Mouse (Mus musculus): ENCODE results near the gene Nucb1. TPM values are rescaled to one million over a fixed set of nuclear protein-coding genes. Genes with fewer than 3 reads are reported as not detected.
"Not testable (repeated sequence)": the region's sequence is repeated elsewhere in the genome, so short reads cannot be mapped to it uniquely, and the experiment has no call there.

The Nucb1 gene
- polyA plus RNA-seq, 1 experiment from 2014 or later: 149 TPM

GRCm38 (mm10) chr7:45470869-45471268 lies 39.3 kb downstream of the Nucb1 start:
- Histone ChIP-seq H3K4me2 (no peak overlapping the region), H3K27ac (no peak overlapping the region), H3K36me3 (no peaks in the 10 kb centered on the region), H3K9ac (replicated peaks) (no peak overlapping the region), H3K27me3 (no peaks in the 10 kb centered on the region), H3K4me1 (replicated peaks) (peaks cover 8% of the 10 kb centered on the region), H3K4me3 (replicated peaks) (no peak overlapping the region), H3K9me3 (no peaks in the 10 kb centered on the region)
- no peak for ATAC-seq (ENCODE audit: insufficient number of reproducible peaks, insufficient read depth, low FRiP score, low TSS enrichment, low read depth)
- 10% methylated on average over 3 of the region's 3 CpGs for WGBS

- Histone ChIP-seq H3K4me2 (peak overlapping the region; percentile 90), H3K9me3 (no peaks in the 10 kb centered on the region), H3K36me3 (peaks cover 34% of the 10 kb centered on the region), H3K27ac (no peak overlapping the region), H3K9ac (replicated peaks) (0 out of 2 replicates have a peak overlapping the region, but pooled peaks have one; percentile 27), H3K4me1 (replicated peaks) (peaks cover 14% of the 10 kb centered on the region), H3K27me3 (no peaks in the 10 kb centered on the region), H3K4me3 (replicated peaks) (peak overlapping the region; percentile 87)
- peak; percentile 26 for ATAC-seq (ENCODE audit: insufficient number of reproducible peaks, insufficient read depth, low FRiP score, low TSS enrichment, low read depth)
- WGBS: 35% methylated on average over 7 of the region's 7 CpGs
Measured at GRCm38 (mm10) chr7:45467090-45467670, 43.0 kb downstream of the Nucb1 start.

GRCm38 (mm10) chr7:45466283-45467089 lies 43.7 kb downstream of the Nucb1 start, which contains the start of gene Bax:
Bax (minus strand) TSS chr7:45466898.
- peak; percentile 76 for ATAC-seq (ENCODE audit: insufficient number of reproducible peaks, insufficient read depth, low FRiP score, low TSS enrichment, low read depth)
- Histone ChIP-seq H3K27me3 (no peaks in the 10 kb centered on the region), H3K27ac (peak within 1 kb of the TSS; percentile 56; the same call in 1 of the 2 replicates), H3K4me3 (replicated peaks) (peak within 1 kb of the TSS; percentile 87), H3K9ac (replicated peaks) (peak within 1 kb of the TSS; percentile 79), H3K4me2 (peak within 1 kb of the TSS; percentile 90), H3K9me3 (no peaks in the 10 kb centered on the region), H3K36me3 (peaks cover 40% of the 10 kb centered on the region), H3K4me1 (replicated peaks) (peaks cover 14% of the 10 kb centered on the region)
- under 1% methylated on average over 52 of the region's 58 CpGs for WGBS

GRCm38 (mm10) chr7:45465549-45465948 lies 44.7 kb downstream of the Nucb1 start:
- Histone ChIP-seq H3K4me1 (replicated peaks) (peaks cover 23% of the 10 kb centered on the region), H3K27me3 (no peaks in the 10 kb centered on the region), H3K4me3 (replicated peaks) (peak overlapping the region; percentile 87), H3K9me3 (no peaks in the 10 kb centered on the region), H3K36me3 (peaks cover 49% of the 10 kb centered on the region), H3K4me2 (peak overlapping the region; percentile 90), H3K27ac (no peak overlapping the region), H3K9ac (replicated peaks) (peak overlapping the region; percentile 79; the same call in 1 of the 2 replicates)
- no peak for ATAC-seq (ENCODE audit: insufficient number of reproducible peaks, insufficient read depth, low FRiP score, low TSS enrichment, low read depth)
- 82% methylated on average over 9 of the region's 9 CpGs for WGBS

- Histone ChIP-seq H3K27ac (no peak overlapping the region), H3K27me3 (no peaks in the 10 kb centered on the region), H3K9me3 (no peaks in the 10 kb centered on the region), H3K4me2 (0 out of 2 replicates have a peak overlapping the region, but pooled peaks have one; percentile 90), H3K4me3 (replicated peaks) (peak overlapping the region; percentile 87), H3K4me1 (replicated peaks) (peaks cover 28% of the 10 kb centered on the region), H3K36me3 (peaks cover 49% of the 10 kb centered on the region), H3K9ac (replicated peaks) (no peak overlapping the region)
- no peak for ATAC-seq (ENCODE audit: insufficient number of reproducible peaks, insufficient read depth, low FRiP score, low TSS enrichment, low read depth)
- 96% methylated on average over 12 of the region's 12 CpGs for WGBS
Measured at GRCm38 (mm10) chr7:45465112-45465511, 45.1 kb downstream of the Nucb1 start.

GRCm38 (mm10) chr7:45463987-45464778 lies 46.0 kb downstream of the Nucb1 start:
- H3K4me2 ChIP-seq: no peak overlapping the region
- 95% methylated on average over 7 of the region's 7 CpGs for WGBS
- H3K36me3 ChIP-seq: peaks cover 49% of the 10 kb centered on the region
- H3K27ac ChIP-seq: no peak overlapping the region
- peaks cover 29% of the 10 kb centered on the region for H3K4me1 ChIP-seq (replicated peaks)
- no peak for ATAC-seq (ENCODE audit: insufficient number of reproducible peaks, insufficient read depth, low FRiP score, low TSS enrichment, low read depth)
- H3K9ac ChIP-seq (replicated peaks): no peak overlapping the region
- no peaks in the 10 kb centered on the region for H3K27me3 ChIP-seq
- no peaks in the 10 kb centered on the region for H3K9me3 ChIP-seq
- H3K4me3 ChIP-seq (replicated peaks): no peak overlapping the region

- H3K36me3 ChIP-seq: peaks cover 58% of the 10 kb centered on the region
- 81% methylated on average over 4 of the region's 4 CpGs for WGBS
- H3K4me3 ChIP-seq (replicated peaks); H3K9ac ChIP-seq (replicated peaks); ATAC-seq (ENCODE audit: insufficient number of reproducible peaks, insufficient read depth, low FRiP score, low TSS enrichment, low read depth); H3K27me3 ChIP-seq; H3K27ac ChIP-seq; H3K9me3 ChIP-seq; H3K4me2 ChIP-seq: not testable (repeated sequence)
- H3K4me1 ChIP-seq (replicated peaks): peaks cover 34% of the 10 kb centered on the region
Measured at GRCm38 (mm10) chr7:45462868-45463267, 47.3 kb downstream of the Nucb1 start.

- 80% methylated on average over 4 of the region's 4 CpGs for WGBS
- ATAC-seq (ENCODE audit: insufficient number of reproducible peaks, insufficient read depth, low FRiP score, low TSS enrichment, low read depth): no peak
- Histone ChIP-seq H3K4me1 (replicated peaks) (peaks cover 39% of the 10 kb centered on the region), H3K9ac (replicated peaks) (no peak overlapping the region), H3K27me3 (no peaks in the 10 kb centered on the region), H3K4me2 (no peak overlapping the region), H3K36me3 (peaks cover 63% of the 10 kb centered on the region), H3K9me3 (no peaks in the 10 kb centered on the region), H3K27ac (peak overlapping the region; percentile 23; the same call in 1 of the 2 replicates), H3K4me3 (replicated peaks) (no peak overlapping the region)
Measured at GRCm38 (mm10) chr7:45462325-45462724, 47.9 kb downstream of the Nucb1 start.

GRCm38 (mm10) chr7:45461781-45462180 lies 48.4 kb downstream of the Nucb1 start:
- H3K4me1 ChIP-seq (replicated peaks): peaks cover 41% of the 10 kb centered on the region
- H3K36me3 ChIP-seq: peaks cover 68% of the 10 kb centered on the region
- no peak for ATAC-seq (ENCODE audit: insufficient number of reproducible peaks, insufficient read depth, low FRiP score, low TSS enrichment, low read depth)
- no peaks in the 10 kb centered on the region for H3K9me3 ChIP-seq
- peak overlapping the region; percentile 82 for H3K27ac ChIP-seq
- H3K27me3 ChIP-seq: no peaks in the 10 kb centered on the region
- WGBS: 91% methylated on average over 4 of the region's 4 CpGs
- H3K4me3 ChIP-seq (replicated peaks): no peak overlapping the region
- H3K9ac ChIP-seq (replicated peaks): no peak overlapping the region
- no peak overlapping the region for H3K4me2 ChIP-seq

GRCm38 (mm10) chr7:45461326-45461725 lies 48.9 kb downstream of the Nucb1 start:
- WGBS: 62% methylated on average over 4 of the region's 5 CpGs
- Histone ChIP-seq H3K4me1 (replicated peaks) (peaks cover 45% of the 10 kb centered on the region), H3K9me3 (no peaks in the 10 kb centered on the region), H3K36me3 (peaks cover 71% of the 10 kb centered on the region), H3K27me3 (no peaks in the 10 kb centered on the region), H3K4me3 (replicated peaks) (no peak overlapping the region), H3K27ac (peak overlapping the region; percentile 82), H3K9ac (replicated peaks) (no peak overlapping the region; the same call in 1 of the 2 replicates), H3K4me2 (0 out of 2 replicates have a peak overlapping the region, but pooled peaks have one; percentile 67)
- ATAC-seq (ENCODE audit: insufficient number of reproducible peaks, insufficient read depth, low FRiP score, low TSS enrichment, low read depth): no peak
